Mouse (Mus musculus): ENCODE measurements around the gene Rbm26.

DNA sequence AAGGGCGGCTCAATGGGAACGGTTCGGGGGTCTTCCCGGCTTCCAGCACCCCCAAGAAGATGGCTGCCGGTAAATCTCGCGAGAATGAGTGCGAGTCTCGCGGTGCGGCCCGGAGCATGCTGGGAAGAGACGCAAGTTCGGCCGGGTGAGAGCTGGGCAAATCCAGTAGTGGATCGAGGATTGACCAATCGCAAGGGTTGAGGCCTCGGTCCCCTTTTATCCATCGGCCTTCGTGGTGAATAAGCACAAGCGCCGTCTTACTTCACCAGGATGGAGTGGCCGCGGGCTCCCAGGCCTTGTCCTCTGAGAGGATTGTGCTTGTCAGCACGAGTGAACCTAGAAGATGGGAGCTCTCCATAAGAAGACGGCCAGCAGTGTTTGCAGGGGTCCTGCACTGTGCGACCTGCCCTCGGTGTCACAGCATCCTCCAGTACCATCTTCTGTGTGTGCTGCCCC, at the start of gene Rbm26:
- no peak for TF ChIP-seq FLI1 (IDR thresholded peaks at IDR 0.05; ENCODE audit: low read length)
- TF ChIP-seq GATA1 (IDR thresholded peaks at IDR 0.05; ENCODE audit: borderline replicate concordance, low read length) = no peak

All from megakaryocyte, embryonic 14.5 days (primary cell).